Mouse (Mus musculus): Measurements from ENCODE around the gene Zfp30. TPM values are rescaled to one million over a fixed set of nuclear protein-coding genes. Genes with fewer than 3 reads are reported as not detected.
A peak's percentile ranks its signal among the peaks of the same experiment; 100 is the strongest.

The Zfp30 gene
- polyA plus RNA-seq, 1 experiment from 2014 or later = 6.9 TPM

GRCm38 (mm10) chr7:29815910-29816429 lies 32.2 kb downstream of the Zfp30 start, which contains the start of gene Zfp790:
TSS of gene Zfp790 (plus strand) at chr7:29816114.
- ATAC-seq (ENCODE audit: low read depth) = peak; percentile 95
- H3K9ac ChIP-seq (ENCODE audit: low read length) = peak within 1 kb of the TSS; percentile 83
- peak within 1 kb of the TSS; percentile 96 for H3K27ac ChIP-seq (ENCODE audit: low read length)
- peaks cover 24% of the 10 kb centered on the region for H3K4me1 ChIP-seq (replicated peaks; ENCODE audit: control insufficient read depth, insufficient read depth, low read length)
- H3K9me3 ChIP-seq (ENCODE audit: control insufficient read depth, low read length) = no peaks in the 10 kb centered on the region
- H3K4me2 ChIP-seq (ENCODE audit: low read depth, low read length) = peak within 1 kb of the TSS; percentile 75
- no peaks in the 10 kb centered on the region for H3K36me3 ChIP-seq (ENCODE audit: control insufficient read depth, insufficient read depth, low read length)
- no peaks in the 10 kb centered on the region for H3K27me3 ChIP-seq (ENCODE audit: control insufficient read depth, insufficient read depth, low read depth, low read length)
- H3K4me3 ChIP-seq (ENCODE audit: low read length) = peak within 1 kb of the TSS; percentile 83
- under 1% methylated on average over 26 of the region's 26 CpGs for whole genome bisulfite sequencing

- Histone ChIP-seq H3K36me3 (ENCODE audit: control insufficient read depth, insufficient read depth, low read length) (no peaks in the 10 kb centered on the region), H3K27ac (ENCODE audit: low read length) (peak overlapping the region; percentile 32; the same call in 1 of the 2 replicates), H3K4me3 (ENCODE audit: low read length) (peak overlapping the region; percentile 67), H3K9ac (ENCODE audit: low read length) (peak overlapping the region; percentile 75), H3K27me3 (ENCODE audit: control insufficient read depth, insufficient read depth, low read depth, low read length) (no peaks in the 10 kb centered on the region), H3K4me2 (ENCODE audit: low read depth, low read length) (peak overlapping the region; percentile 67), H3K9me3 (ENCODE audit: control insufficient read depth, low read length) (no peaks in the 10 kb centered on the region), H3K4me1 (replicated peaks; ENCODE audit: control insufficient read depth, insufficient read depth, low read length) (peaks cover 24% of the 10 kb centered on the region)
- WGBS = 4% methylated on average over 12 of the region's 12 CpGs
- ATAC-seq (ENCODE audit: low read depth) = peak; percentile 64
Measured at GRCm38 (mm10) chr7:29818619-29819254, 34.9 kb downstream of the Zfp30 start.

DNA sequence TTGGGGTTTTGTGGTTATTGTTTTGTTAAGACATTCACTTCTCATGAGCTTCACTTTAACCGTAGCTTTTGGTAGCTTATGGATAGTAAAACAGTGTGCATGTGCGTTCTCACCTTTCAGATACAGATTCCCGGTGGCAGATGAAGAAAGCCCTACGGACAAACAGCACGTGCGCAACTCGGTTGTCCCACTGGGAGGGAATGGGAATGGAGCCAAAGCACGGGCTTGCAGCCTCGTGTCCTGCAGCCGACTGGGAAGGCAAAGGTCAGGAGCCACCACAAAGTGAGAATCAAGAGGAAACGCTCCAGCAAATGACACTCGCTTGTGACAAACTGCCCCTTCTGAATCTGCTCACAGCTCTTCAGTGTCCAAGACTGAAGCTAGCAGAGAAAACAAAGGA lies 44.2 kb downstream of the Zfp30 start:
- peaks cover 47% of the 10 kb centered on the region for H3K36me3 ChIP-seq (ENCODE audit: control insufficient read depth, insufficient read depth, low read length)
- no peaks in the 10 kb centered on the region for H3K27me3 ChIP-seq (ENCODE audit: control insufficient read depth, insufficient read depth, low read depth, low read length)
- no peaks in the 10 kb centered on the region for H3K4me1 ChIP-seq (replicated peaks; ENCODE audit: control insufficient read depth, insufficient read depth, low read length)
- ATAC-seq (ENCODE audit: low read depth) = no peak
- no peak overlapping the region for H3K27ac ChIP-seq (ENCODE audit: low read length)
- 82% methylated on average over 12 of the region's 12 CpGs for WGBS
- peaks cover 6% of the 10 kb centered on the region; the same call in 1 of the 2 replicates for H3K9me3 ChIP-seq (ENCODE audit: control insufficient read depth, low read length)
- no peak overlapping the region for H3K4me2 ChIP-seq (ENCODE audit: low read depth, low read length)
- H3K9ac ChIP-seq (ENCODE audit: low read length) = no peak overlapping the region
- H3K4me3 ChIP-seq (ENCODE audit: low read length) = no peak overlapping the region

DNA sequence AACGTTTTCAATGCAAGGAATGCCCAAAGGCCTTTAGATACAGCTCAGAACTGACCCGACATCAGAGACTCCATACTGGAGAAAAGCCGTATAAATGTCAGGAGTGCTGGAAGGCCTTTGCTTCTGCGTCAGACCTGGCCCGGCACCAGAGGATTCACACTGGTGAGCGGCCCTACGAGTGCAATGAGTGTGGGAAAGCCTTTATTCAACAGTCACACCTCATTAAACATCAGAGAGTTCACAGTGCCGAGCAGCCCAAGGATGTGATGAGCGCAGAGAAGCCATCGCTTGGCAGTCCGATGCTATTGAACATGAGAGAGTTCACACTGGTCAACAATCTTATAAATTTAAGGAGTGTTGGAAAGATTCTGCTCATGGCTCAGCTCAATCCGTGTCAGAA lies 46.0 kb downstream of the Zfp30 start:
- H3K36me3 ChIP-seq (ENCODE audit: control insufficient read depth, insufficient read depth, low read length) = peaks cover 47% of the 10 kb centered on the region
- ATAC-seq (ENCODE audit: low read depth) = no peak

DNA sequence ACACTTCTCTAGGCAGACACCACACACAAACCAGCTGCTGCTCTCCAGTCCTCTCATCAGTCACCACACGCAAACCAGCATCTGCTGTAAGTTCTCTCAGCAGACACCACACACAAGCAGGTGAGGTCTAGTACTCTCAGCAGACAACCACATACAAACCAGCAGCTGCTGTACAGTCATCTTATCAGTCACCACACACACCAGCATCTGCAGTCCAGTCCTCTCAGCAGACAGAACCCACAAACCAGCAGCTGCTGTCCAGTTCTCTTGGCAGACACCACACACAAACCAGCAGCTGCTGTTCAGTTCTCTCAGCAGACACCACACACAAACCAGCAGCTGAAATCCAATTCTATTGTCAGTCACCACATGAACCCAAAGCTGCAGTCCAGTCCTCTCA lies 53.0 kb downstream of the Zfp30 start:
- H3K4me2 ChIP-seq (ENCODE audit: low read depth, low read length) = no peak overlapping the region
- WGBS = 75% methylated on average over 1 of the region's 1 CpGs
- no peak overlapping the region for H3K27ac ChIP-seq (ENCODE audit: low read length)
- no peaks in the 10 kb centered on the region for H3K27me3 ChIP-seq (ENCODE audit: control insufficient read depth, insufficient read depth, low read depth, low read length)
- ATAC-seq (ENCODE audit: low read depth) = no peak
- peaks cover 2% of the 10 kb centered on the region; the same call in 1 of the 2 replicates for H3K36me3 ChIP-seq (ENCODE audit: control insufficient read depth, insufficient read depth, low read length)
- no peaks in the 10 kb centered on the region for H3K9me3 ChIP-seq (ENCODE audit: control insufficient read depth, low read length)
- H3K4me1 ChIP-seq (replicated peaks; ENCODE audit: control insufficient read depth, insufficient read depth, low read length) = no peaks in the 10 kb centered on the region
- no peak overlapping the region for H3K4me3 ChIP-seq (ENCODE audit: low read length)
- no peak overlapping the region for H3K9ac ChIP-seq (ENCODE audit: low read length)

More for the DNA sequence above, 46.0 kb downstream of the Zfp30 start:
- H3K4me3 ChIP-seq (ENCODE audit: low read length) = no peak overlapping the region
- no peaks in the 10 kb centered on the region for H3K4me1 ChIP-seq (replicated peaks; ENCODE audit: control insufficient read depth, insufficient read depth, low read length)
- no peak overlapping the region for H3K9ac ChIP-seq (ENCODE audit: low read length)
- no peak overlapping the region for H3K27ac ChIP-seq (ENCODE audit: low read length)
- no peak overlapping the region for H3K4me2 ChIP-seq (ENCODE audit: low read depth, low read length)
- H3K27me3 ChIP-seq (ENCODE audit: control insufficient read depth, insufficient read depth, low read depth, low read length) = no peaks in the 10 kb centered on the region
- H3K9me3 ChIP-seq (ENCODE audit: control insufficient read depth, low read length) = peaks cover 6% of the 10 kb centered on the region; the same call in 1 of the 2 replicates
- 68% methylated on average over 12 of the region's 12 CpGs for WGBS

- WGBS = 67% methylated on average over 3 of the region's 3 CpGs
Measured at GRCm38 (mm10) chr7:29839256-29839655, 55.5 kb downstream of the Zfp30 start.

DNA sequence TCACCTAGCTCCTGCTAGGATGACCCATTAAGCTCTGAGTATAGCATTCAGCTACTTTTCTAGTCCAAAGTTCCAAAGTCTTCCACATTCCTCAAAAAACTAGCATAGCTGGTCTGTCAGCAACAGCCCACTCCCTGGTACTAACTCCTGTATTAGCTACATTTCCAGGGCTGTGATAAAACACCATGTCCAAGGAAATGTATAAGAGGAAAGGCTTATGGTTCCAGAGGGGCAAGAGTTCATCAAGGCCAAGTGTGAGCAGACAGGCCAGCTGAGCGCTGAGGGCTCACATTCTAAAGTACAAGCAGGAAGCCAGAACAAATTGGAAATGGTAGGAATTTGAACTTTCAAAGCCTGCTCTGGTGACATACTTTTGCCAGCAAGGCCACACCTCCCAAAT lies 58.3 kb downstream of the Zfp30 start:
- Histone ChIP-seq H3K27ac (ENCODE audit: low read length) (no peak overlapping the region), H3K4me1 (replicated peaks; ENCODE audit: control insufficient read depth, insufficient read depth, low read length) (no peaks in the 10 kb centered on the region), H3K4me3 (ENCODE audit: low read length) (no peak overlapping the region), H3K27me3 (ENCODE audit: control insufficient read depth, insufficient read depth, low read depth, low read length) (no peaks in the 10 kb centered on the region), H3K36me3 (ENCODE audit: control insufficient read depth, insufficient read depth, low read length) (peaks cover 13% of the 10 kb centered on the region), H3K9me3 (ENCODE audit: control insufficient read depth, low read length) (no peaks in the 10 kb centered on the region), H3K4me2 (ENCODE audit: low read depth, low read length) (no peak overlapping the region), H3K9ac (ENCODE audit: low read length) (no peak overlapping the region)
- 88% methylated on average over 1 of the region's 1 CpGs for WGBS
- no peak for ATAC-seq (ENCODE audit: low read depth)

More at GRCm38 (mm10) chr7:29839256-29839655, 55.5 kb downstream of the Zfp30 start:
- Histone ChIP-seq H3K36me3 (ENCODE audit: control insufficient read depth, insufficient read depth, low read length) (peaks cover under 1% of the 10 kb centered on the region), H3K4me2 (ENCODE audit: low read depth, low read length) (no peak overlapping the region), H3K9me3 (ENCODE audit: control insufficient read depth, low read length) (no peaks in the 10 kb centered on the region), H3K27ac (ENCODE audit: low read length) (no peak overlapping the region), H3K4me1 (replicated peaks; ENCODE audit: control insufficient read depth, insufficient read depth, low read length) (no peaks in the 10 kb centered on the region), H3K9ac (ENCODE audit: low read length) (no peak overlapping the region), H3K4me3 (ENCODE audit: low read length) (no peak overlapping the region), H3K27me3 (ENCODE audit: control insufficient read depth, insufficient read depth, low read depth, low read length) (no peaks in the 10 kb centered on the region)
- ATAC-seq (ENCODE audit: low read depth) = no peak

MicroRNAs encoded within 50 kb of the gene (microRNA counts, 519-probe panel; counts per million panel counts)
- 1,473 counts per million, percentile 20 among the panel's probes with 10 or more counts for microRNA mmu-miR-1964

Small RNAs within 50 kb of the gene (microRNA-seq; reads per million reads assigned to microRNA genes)
- 3.8 reads per million, percentile 13 among the genes with 10 or more reads in this experiment for gene Mir1964

Other genes with a start within 250 kb of the Zfp30 start
- gene Catsperg2, start 57.0 kb upstream of the Zfp30 start, polyA plus RNA-seq (2015; fragmentation: Nextera tagmentation; extraction: Ambion mirVana) = 0.14 TPM in 1 of 2 replicates, not detected in the other
- 12.8 and 13.7 TPM in 2 replicates for gene Zfp84, start 15.4 kb upstream of the Zfp30 start, polyA plus RNA-seq (2015; fragmentation: Nextera tagmentation; extraction: Ambion mirVana)
- gene Zfp790, start 32.1 kb downstream of the Zfp30 start, polyA plus RNA-seq (2015; fragmentation: Nextera tagmentation; extraction: Ambion mirVana) = 15.6 and 16.0 TPM in 2 replicates
- gene Zfp940, start 69.7 kb downstream of the Zfp30 start, polyA plus RNA-seq (2015; fragmentation: Nextera tagmentation; extraction: Ambion mirVana) = 4.9 and 5.0 TPM in 2 replicates
- 6.7 and 8.2 TPM in 2 replicates for gene Zfp420, start 76.0 kb downstream of the Zfp30 start, polyA plus RNA-seq (2015; fragmentation: Nextera tagmentation; extraction: Ambion mirVana)
- gene Zfp27, start 122.6 kb downstream of the Zfp30 start, polyA plus RNA-seq (2015; fragmentation: Nextera tagmentation; extraction: Ambion mirVana) = 9.3 and 9.7 TPM in 2 replicates
- 4.4 and 4.6 TPM in 2 replicates for gene Zfp383, start 124.2 kb downstream of the Zfp30 start, polyA plus RNA-seq (2015; fragmentation: Nextera tagmentation; extraction: Ambion mirVana)
- 9.5 and 9.9 TPM in 2 replicates for gene Zfp74, start 170.1 kb downstream of the Zfp30 start, polyA plus RNA-seq (2015; fragmentation: Nextera tagmentation; extraction: Ambion mirVana)
- gene Zfp568, start 200.0 kb downstream of the Zfp30 start, polyA plus RNA-seq (2015; fragmentation: Nextera tagmentation; extraction: Ambion mirVana) = 12.3 and 13.8 TPM in 2 replicates